Mouse (Mus musculus) gastrocnemius, postnatal 4 days (tissue): ENCODE results near the gene Naaladl1. TPM values are rescaled to one million over a fixed set of nuclear protein-coding genes. Genes with fewer than 3 reads are reported as not detected.
A peak's percentile ranks its signal among the peaks of the same experiment; 100 is the strongest.

ENCODE experiments used
- DNase-seq, 2 experiments: peaks; one replicate each; pipeline ENCODE4 v3.0.0; 2021 to 2022; ENCODE audit warnings: low spot score in 2 of 2, mixed read lengths in 2 of 2
- total RNA-seq, 2 experiments: library from RNA; stranded (reverse); gene quantifications; 2 replicates each; pipeline ENCODE4 v1.2.3; 2021

Naaladl1 gene
- total RNA-seq, 2 experiments from 2014 or later: 0.27 to 0.44 TPM

- DNase-seq: no peak
Observed at GRCm38 (mm10) chr19:6082156-6082555, 23.4 kb upstream of the Naaladl1 start, which contains the start of gene Gm28374. Gm28374 (minus strand) TSS chr19:6082256.

GRCm38 (mm10) chr19:6084478-6085248 is 20.9 kb upstream of the Naaladl1 start, which contains the start of the genes Zfpl1 and Cdca5:
Zfpl1 (minus strand) TSS chr19:6084956.
Cdca5 (plus strand) TSS chr19:6084983.
- DNase-seq: peak; percentile 83 to 94

- no peak for DNase-seq
Observed at GRCm38 (mm10) chr19:6085417-6085879, 20.1 kb upstream of the Naaladl1 start.

- DNase-seq: no peak
Observed at GRCm38 (mm10) chr19:6088841-6089240, 16.7 kb upstream of the Naaladl1 start.

GRCm38 (mm10) chr19:6094119-6094518 is 11.5 kb upstream of the Naaladl1 start, which contains the start of gene AC131692.1:
AC131692.1 (plus strand) TSS chr19:6094419.
- no peak for DNase-seq

GRCm38 (mm10) chr19:6097847-6098246 is 7.7 kb upstream of the Naaladl1 start:
- no peak for DNase-seq

GRCm38 (mm10) chr19:6101186-6101585 is 4.4 kb upstream of the Naaladl1 start:
- no peak for DNase-seq

GRCm38 (mm10) chr19:6102169-6102853 is 3.3 kb upstream of the Naaladl1 start:
- no peak for DNase-seq

- no peak for DNase-seq
Observed at GRCm38 (mm10) chr19:6104476-6104875, 1.1 kb upstream of the Naaladl1 start.

GRCm38 (mm10) chr19:6113116-6113515 is 7.5 kb downstream of the Naaladl1 start:
- DNase-seq: no peak

- DNase-seq: no peak
Observed at GRCm38 (mm10) chr19:6116113-6116850, 10.7 kb downstream of the Naaladl1 start.

- no peak for DNase-seq
Observed at GRCm38 (mm10) chr19:6117346-6117985, 11.9 kb downstream of the Naaladl1 start.

GRCm38 (mm10) chr19:6117986-6118676 is 12.5 kb downstream of the Naaladl1 start, which contains the start of gene Sac3d1:
Sac3d1 (minus strand) TSS chr19:6118650.
- peak; percentile 65 to 87 for DNase-seq

- DNase-seq: no peak
Observed at GRCm38 (mm10) chr19:6118677-6119185, 13.1 kb downstream of the Naaladl1 start.

GRCm38 (mm10) chr19:6121761-6122160 is 16.2 kb downstream of the Naaladl1 start:
- DNase-seq: no peak

GRCm38 (mm10) chr19:6123330-6123729 is 17.7 kb downstream of the Naaladl1 start:
- no peak for DNase-seq

GRCm38 (mm10) chr19:6124898-6125297 is 19.3 kb downstream of the Naaladl1 start:
- no peak for DNase-seq

- DNase-seq: peak in 1 of 2 experiments; percentile 34
Observed at GRCm38 (mm10) chr19:6126289-6126688, 20.7 kb downstream of the Naaladl1 start.

GRCm38 (mm10) chr19:6126789-6127580 is 21.4 kb downstream of the Naaladl1 start:
- no peak for DNase-seq
